Mouse (Mus musculus) midbrain, embryonic 13.5 days (tissue): ENCODE measurements at regions not wholly inside any gene's neighbourhood (a gene's known extent, or its start where the extent isn't known, plus 50 kb on each side); places are given as distances from the start of the nearest gene placed in this dataset.

Experiments used
- ATAC-seq: fragments of 200-750 bp; cut with Nextera tagmentation; 2 replicates; pipeline ENCODE4 v1.8.0; 2017; ENCODE audit warnings: mild to moderate bottlenecking, moderate TSS enrichment, moderate library complexity
- H3K27ac ChIP-seq: fragments of 300-500 bp; sonication (generic); 2 replicates; pipeline ENCODE4 v1.5.1; 2015; ENCODE audit warnings: inconsistent platforms, mild to moderate bottlenecking, moderate library complexity
- H3K27me3 ChIP-seq: fragments of 300-500 bp; sonication (generic); 2 replicates; pipeline ENCODE4 v1.6.1; 2015; ENCODE audit warnings: mild to moderate bottlenecking, inconsistent platforms
- H3K36me3 ChIP-seq: fragments of 300-500 bp; sonication (generic); 2 replicates; pipeline ENCODE4 v1.6.1; 2015; ENCODE audit warnings: mild to moderate bottlenecking, inconsistent platforms
- H3K4me1 ChIP-seq: fragments of 300-500 bp; sonication (generic); replicated peaks from 2 replicates; pipeline ENCODE4 v1.6.1; 2015; ENCODE audit warnings: inconsistent platforms
- H3K4me2 ChIP-seq: fragments of 300-500 bp; sonication (generic); replicated peaks from 2 replicates; pipeline ENCODE4 v1.6.1; 2015; ENCODE audit warnings: moderate library complexity, mild to moderate bottlenecking, inconsistent platforms
- H3K4me3 ChIP-seq: fragments of 300-500 bp; sonication (generic); replicated peaks from 2 replicates; pipeline ENCODE4 v1.5.1; 2015; ENCODE audit warnings: mild to moderate bottlenecking, inconsistent platforms
- H3K9ac ChIP-seq: fragments of 300-500 bp; sonication (generic); replicated peaks from 2 replicates; pipeline ENCODE4 v1.6.1; 2015; ENCODE audit warnings: mild to moderate bottlenecking, inconsistent platforms
- H3K9me3 ChIP-seq: fragments of 300-500 bp; sonication (generic); 2 replicates; pipeline ENCODE4 v1.6.1; 2016; ENCODE audit warnings: mild to moderate bottlenecking, inconsistent platforms
- WGBS: fragments of 180-500 bp; shearing (Covaris S2); methylation state at CpG from one replicate; pipeline ENCODE4 v1.1.7; 2015; 5-methylcytosine and 5-hydroxymethylcytosine counted together

GRCm38 (mm10) chr13:47413940-47414339 is 291.5 kb downstream of the Rnf144b start:
- 72% methylated on average over 9 of the region's 9 CpGs for WGBS
- no peak for ATAC-seq
- Histone ChIP-seq H3K4me3 (no peak overlapping the region), H3K4me2 (no peak overlapping the region), H3K27me3 (no peaks in the 10 kb centered on the region), H3K9me3 (no peaks in the 10 kb centered on the region), H3K9ac (no peak overlapping the region), H3K4me1 (no peaks in the 10 kb centered on the region), H3K36me3 (no peaks in the 10 kb centered on the region), H3K27ac (no peak overlapping the region)

DNA sequence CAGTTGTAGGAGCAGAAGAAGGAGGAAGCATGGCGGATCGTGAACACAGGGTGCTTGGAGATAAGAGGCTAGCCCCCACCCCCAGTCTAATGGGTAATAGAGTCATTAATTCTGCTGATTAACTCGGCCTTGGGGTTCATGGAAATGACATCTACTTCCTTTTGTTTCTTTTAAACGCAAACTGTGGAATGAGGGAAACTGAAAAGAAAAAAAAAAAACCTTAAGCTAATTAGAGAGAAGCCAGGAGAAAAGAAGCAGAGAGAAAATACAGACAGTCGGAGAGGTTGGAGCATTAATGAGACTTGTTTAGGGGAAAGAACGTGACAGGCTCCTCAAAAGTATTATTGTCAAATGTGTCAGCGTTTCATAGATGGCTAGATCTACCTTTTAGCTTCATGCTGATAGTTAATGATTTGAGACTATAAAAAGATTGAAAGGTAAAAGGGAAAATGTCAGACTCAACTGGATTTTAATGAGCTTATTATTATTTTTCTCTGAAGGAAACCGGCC is 307.5 kb downstream of the Rnf144b start:
- no peak overlapping the region for H3K4me3 ChIP-seq
- H3K4me1 ChIP-seq = peaks cover 8% of the 10 kb centered on the region; the same call in 1 of the 2 replicates
- H3K27ac ChIP-seq = peak overlapping the region; percentile 62; the same call in 1 of the 2 replicates
- ATAC-seq = no peak
- no peaks in the 10 kb centered on the region for H3K9me3 ChIP-seq
- no peak overlapping the region for H3K4me2 ChIP-seq
- WGBS = 44% methylated on average over 8 of the region's 8 CpGs
- H3K36me3 ChIP-seq = no peaks in the 10 kb centered on the region
- no peaks in the 10 kb centered on the region for H3K27me3 ChIP-seq
- no peak overlapping the region for H3K9ac ChIP-seq

DNA sequence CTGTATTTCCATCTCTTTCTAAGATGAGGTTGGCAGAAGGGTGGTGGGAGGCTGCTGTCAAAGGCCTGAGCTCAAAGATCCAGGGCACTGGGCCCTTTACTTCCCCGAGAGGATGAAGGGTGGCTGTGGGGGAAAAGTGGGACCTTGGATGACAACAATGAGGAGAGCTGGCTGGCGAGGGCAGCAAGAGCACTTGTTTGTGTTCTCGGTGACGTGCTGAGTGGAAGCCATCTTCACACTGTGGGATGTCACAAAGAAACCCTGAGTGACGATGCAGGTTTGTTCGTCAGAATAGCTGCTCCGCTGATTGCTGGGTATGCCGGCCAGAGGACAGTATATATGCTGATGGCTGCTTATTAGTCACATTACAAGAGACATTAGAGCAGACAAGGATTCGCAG is 308.0 kb downstream of the Rnf144b start:
- no peaks in the 10 kb centered on the region for H3K27me3 ChIP-seq
- peaks cover 8% of the 10 kb centered on the region; the same call in 1 of the 2 replicates for H3K4me1 ChIP-seq
- no peak overlapping the region for H3K9ac ChIP-seq
- H3K27ac ChIP-seq = peak overlapping the region; percentile 54
- H3K4me3 ChIP-seq = no peak overlapping the region
- H3K9me3 ChIP-seq = no peaks in the 10 kb centered on the region
- ATAC-seq = peak; percentile 40; the same call in 1 of the 2 replicates
- H3K4me2 ChIP-seq = no peak overlapping the region
- WGBS = 67% methylated on average over 9 of the region's 9 CpGs
- no peaks in the 10 kb centered on the region for H3K36me3 ChIP-seq

GRCm38 (mm10) chr13:47435631-47436030 is 313.2 kb downstream of the Rnf144b start:
- H3K27ac ChIP-seq = no peak overlapping the region
- no peaks in the 10 kb centered on the region for H3K36me3 ChIP-seq
- no peak for ATAC-seq
- no peak overlapping the region for H3K9ac ChIP-seq
- H3K4me3 ChIP-seq = no peak overlapping the region
- H3K9me3 ChIP-seq = no peaks in the 10 kb centered on the region
- H3K4me1 ChIP-seq = no peaks in the 10 kb centered on the region
- WGBS = 95% methylated on average over 7 of the region's 7 CpGs
- H3K4me2 ChIP-seq = no peak overlapping the region
- H3K27me3 ChIP-seq = no peaks in the 10 kb centered on the region

DNA sequence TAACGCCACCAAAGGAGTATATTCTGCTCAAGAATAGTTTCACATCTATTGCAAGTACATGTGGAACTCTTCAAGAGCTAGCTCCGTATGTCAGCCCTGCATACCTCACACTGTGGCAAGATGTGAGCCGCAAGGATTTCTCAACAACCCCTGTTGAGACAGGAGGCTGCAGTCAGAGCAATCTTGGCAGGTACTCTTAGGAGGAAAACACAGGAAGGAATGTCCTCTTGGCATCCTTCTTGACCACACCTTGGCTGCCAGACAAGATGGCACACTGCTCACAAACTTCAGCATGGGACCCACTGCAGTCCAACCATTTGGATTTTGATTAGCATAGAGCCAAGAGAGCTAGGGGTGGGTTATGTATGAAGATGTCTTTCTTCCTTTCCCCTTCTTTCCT is 322.4 kb downstream of the Rnf144b start:
- Histone ChIP-seq H3K4me2 (no peak overlapping the region), H3K27ac (no peak overlapping the region), H3K4me1 (no peaks in the 10 kb centered on the region), H3K27me3 (no peaks in the 10 kb centered on the region), H3K36me3 (no peaks in the 10 kb centered on the region), H3K9ac (no peak overlapping the region), H3K4me3 (no peak overlapping the region), H3K9me3 (no peaks in the 10 kb centered on the region)
- WGBS = 93% methylated on average over 3 of the region's 3 CpGs
- no peak for ATAC-seq

- no peak overlapping the region for H3K9ac ChIP-seq
- H3K4me2 ChIP-seq = no peak overlapping the region; the same call in 1 of the 2 replicates
- H3K27me3 ChIP-seq = no peaks in the 10 kb centered on the region
- peak overlapping the region; percentile 49 for H3K27ac ChIP-seq
- H3K4me1 ChIP-seq = no peaks in the 10 kb centered on the region
- no peak overlapping the region for H3K4me3 ChIP-seq
- no peaks in the 10 kb centered on the region for H3K36me3 ChIP-seq
- 73% methylated on average over 17 of the region's 17 CpGs for WGBS
- H3K9me3 ChIP-seq = no peaks in the 10 kb centered on the region
- ATAC-seq = no peak
Observed at GRCm38 (mm10) chr13:47452186-47452760, 329.8 kb downstream of the Rnf144b start.

DNA sequence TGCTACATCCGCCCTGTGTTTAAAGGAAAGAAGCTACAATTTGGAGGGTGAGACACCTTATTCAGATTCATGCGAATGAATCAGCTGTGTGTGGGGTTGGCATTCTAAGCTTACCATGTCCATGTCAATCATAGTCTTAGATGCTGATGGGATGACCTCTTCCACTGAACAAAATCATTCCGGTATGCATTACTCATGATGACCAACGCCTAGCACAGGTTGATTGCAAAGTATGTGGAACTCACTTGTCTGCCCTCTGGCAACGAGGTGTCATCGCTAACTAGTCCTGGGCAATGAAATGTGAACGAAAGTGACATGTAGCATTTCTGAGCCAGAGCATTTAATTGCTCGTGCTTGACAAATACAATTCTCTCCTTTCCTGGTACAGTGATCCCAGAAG is 339.7 kb downstream of the Rnf144b start:
- Histone ChIP-seq H3K4me3 (no peak overlapping the region), H3K9me3 (no peaks in the 10 kb centered on the region), H3K27ac (peak overlapping the region; percentile 19; the same call in 1 of the 2 replicates), H3K36me3 (no peaks in the 10 kb centered on the region), H3K27me3 (no peaks in the 10 kb centered on the region), H3K4me1 (no peaks in the 10 kb centered on the region; the same call in 1 of the 2 replicates), H3K4me2 (no peak overlapping the region), H3K9ac (no peak overlapping the region)
- WGBS = 77% methylated on average over 8 of the region's 8 CpGs
- no peak for ATAC-seq

DNA sequence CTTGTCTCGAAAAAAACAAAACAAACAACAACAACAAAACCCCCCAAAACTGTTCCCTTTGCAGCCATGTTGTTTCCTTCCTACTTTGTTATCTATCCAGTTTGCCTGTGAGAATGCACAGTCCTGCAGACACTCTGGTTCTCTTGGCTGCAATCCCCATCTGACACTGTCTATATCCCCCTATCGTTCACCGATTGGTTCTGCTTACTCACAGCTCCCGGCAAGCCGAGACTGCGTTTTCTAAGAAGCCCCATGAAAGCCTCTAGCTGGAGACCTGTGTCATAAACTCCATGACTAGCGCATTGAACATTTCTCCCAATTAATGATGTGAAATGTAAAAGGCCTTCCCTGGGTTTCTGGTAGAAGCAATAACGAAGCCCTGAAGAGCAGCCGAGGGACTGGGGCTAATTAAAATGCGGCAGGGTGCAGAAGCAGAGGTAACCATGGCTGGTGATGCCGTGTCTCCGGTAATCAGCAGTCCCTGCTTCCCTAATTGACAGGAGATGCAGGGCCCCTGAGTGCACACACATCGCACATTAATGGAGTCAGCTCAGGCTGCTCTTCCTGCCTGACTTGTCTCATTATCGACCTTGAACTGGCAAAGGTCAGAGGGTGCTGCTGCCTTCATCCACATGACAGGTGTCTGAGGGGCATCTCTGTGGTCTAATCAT is 349.2 kb downstream of the Rnf144b start:
- Histone ChIP-seq H3K9me3 (no peaks in the 10 kb centered on the region), H3K4me3 (no peak overlapping the region), H3K27me3 (no peaks in the 10 kb centered on the region), H3K4me1 (peaks cover 13% of the 10 kb centered on the region; the same call in 1 of the 2 replicates), H3K36me3 (no peaks in the 10 kb centered on the region), H3K9ac (no peak overlapping the region), H3K27ac (peak overlapping the region; percentile 78), H3K4me2 (0 out of 2 replicates have a peak overlapping the region, but pooled peaks have one; percentile 13)
- 44% methylated on average over 14 of the region's 14 CpGs for WGBS
- ATAC-seq = peak; percentile 95

DNA sequence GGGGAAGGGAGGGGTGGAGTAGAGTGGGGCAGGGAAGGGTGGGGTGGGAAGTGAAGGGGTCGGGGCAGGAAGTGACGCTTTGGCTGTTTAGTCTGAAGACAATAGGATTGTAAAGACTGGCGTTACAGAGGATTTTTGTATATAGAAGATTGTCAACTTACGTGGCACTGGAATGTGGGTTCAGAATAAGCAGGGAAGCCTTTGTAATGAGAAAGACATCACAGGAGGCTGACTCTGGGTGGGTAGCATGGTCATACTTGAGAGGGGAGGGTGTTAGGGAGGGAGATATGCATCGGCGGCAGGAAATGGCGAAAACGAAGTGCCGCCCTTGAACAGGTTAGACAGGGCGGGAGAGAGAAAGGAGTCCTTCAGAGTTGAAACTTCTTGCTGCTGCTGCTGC is 357.7 kb downstream of the Rnf144b start:
- WGBS = 74% methylated on average over 10 of the region's 10 CpGs
- no peaks in the 10 kb centered on the region for H3K27me3 ChIP-seq
- ATAC-seq = no peak
- no peaks in the 10 kb centered on the region for H3K4me1 ChIP-seq
- no peaks in the 10 kb centered on the region for H3K9me3 ChIP-seq
- no peak overlapping the region for H3K9ac ChIP-seq
- H3K4me2 ChIP-seq = no peak overlapping the region
- H3K27ac ChIP-seq = no peak overlapping the region
- H3K4me3 ChIP-seq = no peak overlapping the region
- H3K36me3 ChIP-seq = no peaks in the 10 kb centered on the region

GRCm38 (mm10) chr13:47484819-47485218 is 362.4 kb downstream of the Rnf144b start:
- H3K36me3 ChIP-seq = no peaks in the 10 kb centered on the region
- H3K4me2 ChIP-seq = no peak overlapping the region
- no peak overlapping the region for H3K4me3 ChIP-seq
- H3K27me3 ChIP-seq = no peaks in the 10 kb centered on the region
- H3K4me1 ChIP-seq = no peaks in the 10 kb centered on the region
- H3K9ac ChIP-seq = no peak overlapping the region
- no peaks in the 10 kb centered on the region for H3K9me3 ChIP-seq
- H3K27ac ChIP-seq = no peak overlapping the region
- ATAC-seq = no peak
- 93% methylated on average over 2 of the region's 2 CpGs for WGBS

DNA sequence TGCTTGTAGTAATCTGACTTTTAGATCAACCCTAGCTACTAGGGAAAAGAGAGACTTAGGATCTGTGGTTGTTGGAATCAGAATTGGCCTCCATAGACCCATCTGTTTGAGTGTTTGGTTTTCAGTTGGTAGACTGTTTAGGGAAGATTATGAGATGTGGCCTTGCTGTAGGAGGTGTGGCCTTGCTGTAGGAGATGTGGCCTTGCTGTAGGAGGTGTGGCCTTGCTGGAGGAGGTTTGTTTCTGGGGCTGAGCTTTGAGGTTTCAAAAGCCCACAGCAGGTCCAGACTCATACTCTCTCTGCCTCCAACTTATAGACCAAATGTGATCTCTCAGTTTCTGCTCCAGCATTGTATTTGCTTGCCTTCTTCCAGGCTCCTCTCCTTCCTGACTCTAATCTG is 363.7 kb downstream of the Rnf144b start:
- no peaks in the 10 kb centered on the region for H3K9me3 ChIP-seq
- ATAC-seq = no peak
- no peak overlapping the region for H3K4me2 ChIP-seq
- no peaks in the 10 kb centered on the region for H3K4me1 ChIP-seq
- no peaks in the 10 kb centered on the region for H3K27me3 ChIP-seq
- H3K4me3 ChIP-seq = no peak overlapping the region
- no peak overlapping the region for H3K27ac ChIP-seq
- no peaks in the 10 kb centered on the region for H3K36me3 ChIP-seq
- H3K9ac ChIP-seq = no peak overlapping the region

- Histone ChIP-seq H3K4me3 (no peak overlapping the region), H3K4me2 (no peak overlapping the region), H3K36me3 (no peaks in the 10 kb centered on the region), H3K27ac (no peak overlapping the region), H3K27me3 (no peaks in the 10 kb centered on the region), H3K9ac (no peak overlapping the region), H3K4me1 (no peaks in the 10 kb centered on the region), H3K9me3 (no peaks in the 10 kb centered on the region)
- WGBS = 87% methylated on average over 3 of the region's 3 CpGs
- no peak for ATAC-seq
Observed at GRCm38 (mm10) chr13:47486658-47487057, 364.2 kb downstream of the Rnf144b start.
